Mouse (Mus musculus): ENCODE results near the gene 4930550C14Rik. TPM values are rescaled to one million over a fixed set of nuclear protein-coding genes. Genes with fewer than 3 reads are reported as not detected.

The 4930550C14Rik gene
- total RNA-seq, 2 experiments from 2014 or later, result 0.11 TPM; not detected in 1

DNA sequence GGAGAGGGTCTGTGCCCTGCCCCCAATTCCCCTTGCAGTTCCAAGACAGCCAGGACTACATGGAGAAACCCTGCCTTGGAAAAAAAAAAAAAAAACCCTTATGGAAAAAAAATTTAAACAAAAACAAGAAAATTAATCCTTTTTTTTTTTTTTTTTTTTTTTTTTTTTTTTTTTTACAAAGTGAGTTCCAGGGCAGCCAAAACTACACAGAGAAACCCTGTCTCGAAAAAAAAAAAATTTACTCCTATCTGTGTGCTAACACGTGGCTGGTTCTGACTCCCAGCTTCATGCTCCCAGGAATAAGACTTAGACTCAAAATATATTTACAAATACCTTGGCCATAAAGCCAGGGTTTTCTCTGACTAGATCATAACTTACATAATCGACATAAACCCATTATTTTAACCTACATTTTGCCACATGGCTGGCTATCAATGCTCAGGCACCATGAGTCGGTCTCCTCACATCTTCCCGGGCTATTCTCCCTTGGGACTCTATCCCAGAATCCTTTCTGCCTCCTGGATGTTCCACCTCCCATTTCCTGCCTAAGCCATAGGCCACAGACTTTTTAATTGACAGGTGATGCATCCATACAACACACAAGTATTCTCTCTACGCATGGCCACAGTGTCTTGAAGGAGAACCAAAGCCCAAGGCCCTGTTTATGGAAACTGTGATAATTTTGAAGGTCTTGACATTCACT, 2.1 kb downstream of the 4930550C14Rik start:
- no peak for DNase-seq (ENCODE audit: low spot score in 2 of 2)

DNA sequence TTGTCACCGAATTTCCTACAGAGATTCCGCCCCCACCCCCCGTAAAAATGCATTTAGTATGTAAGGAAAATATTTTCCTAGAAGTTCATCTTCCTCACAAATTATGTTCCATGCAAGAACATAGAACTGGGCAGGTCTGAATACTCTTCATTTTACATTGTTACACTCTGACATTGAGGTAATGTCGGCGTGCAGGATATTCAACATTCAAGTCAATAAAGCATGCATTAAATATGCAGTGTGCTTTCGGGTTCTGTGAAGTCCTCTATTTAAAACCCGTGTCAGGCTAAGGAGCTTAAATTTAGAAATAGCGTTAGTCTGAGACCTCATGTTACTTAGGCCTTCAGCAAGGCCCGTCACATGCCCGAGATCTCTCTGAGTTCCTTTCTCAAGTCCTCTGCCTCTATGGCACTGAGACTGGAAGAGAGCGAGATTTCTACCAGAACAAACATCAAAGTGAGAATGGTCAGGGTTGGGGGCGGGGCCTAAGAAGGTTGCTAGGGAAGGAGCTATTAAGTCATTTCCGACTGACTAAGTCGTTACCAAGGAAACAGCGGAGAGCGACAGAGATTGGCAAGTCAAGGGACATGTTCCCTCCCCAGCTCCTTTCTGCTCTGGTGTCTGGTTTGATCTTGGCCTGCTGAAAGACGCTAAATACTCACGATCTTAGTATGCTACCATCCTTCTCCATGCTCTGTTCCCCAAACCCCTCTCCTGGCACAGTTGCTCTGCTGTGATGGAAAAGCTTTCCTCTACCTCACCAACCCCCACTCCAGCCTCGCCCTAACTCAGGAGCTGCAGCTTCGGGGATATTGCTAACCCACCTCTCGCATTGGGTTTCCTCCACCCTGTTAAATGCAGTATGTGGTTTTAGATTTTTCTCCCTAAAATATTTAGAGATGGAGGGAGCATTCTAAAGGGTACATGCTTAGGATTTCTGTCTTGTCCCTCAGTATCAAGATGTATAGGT, 2.9 kb downstream of the 4930550C14Rik start:
- DNase-seq (ENCODE audit: low spot score in 2 of 2), result peak; percentile 67 to 76

DNA sequence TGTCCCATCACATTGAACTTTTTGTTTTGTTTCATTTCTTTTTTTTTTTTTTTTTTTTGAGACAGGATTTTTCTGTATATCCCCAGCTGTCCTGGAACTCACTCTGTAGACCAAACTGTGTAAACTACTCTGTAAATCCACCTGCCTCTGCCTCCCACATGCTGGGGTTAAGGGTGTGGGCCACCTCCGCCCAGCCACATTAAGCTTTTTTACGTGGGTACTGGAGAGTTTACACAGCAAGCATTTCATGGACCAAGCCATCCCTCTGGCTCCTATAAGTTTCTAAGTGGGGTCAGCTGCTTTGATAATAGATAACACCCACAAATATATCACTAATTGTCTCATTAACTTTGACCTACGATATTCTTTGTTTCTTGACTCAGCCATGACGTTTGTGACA, 6.4 kb downstream of the 4930550C14Rik start:
- DNase-seq (ENCODE audit: low spot score in 2 of 2), result no peak

DNA sequence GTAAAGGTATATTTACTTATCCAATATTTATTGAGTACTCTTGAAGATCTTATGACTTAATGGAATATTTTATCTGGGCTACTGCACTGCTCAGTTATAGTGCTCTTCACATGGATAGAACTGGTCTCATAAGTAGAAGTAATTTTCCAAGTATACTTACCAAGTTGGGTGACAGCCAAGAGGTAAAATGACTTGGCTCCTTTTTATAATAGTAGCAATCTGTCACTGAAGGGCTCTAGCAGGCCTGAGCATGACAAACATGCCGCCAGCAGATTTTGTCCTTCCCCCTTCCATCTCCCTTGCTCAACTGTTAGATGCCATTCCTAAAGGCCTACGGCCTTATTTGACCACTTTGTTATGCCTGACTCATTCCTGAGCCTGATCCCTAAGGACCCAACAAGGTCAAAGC, 6.8 kb downstream of the 4930550C14Rik start:
- no peak for DNase-seq (ENCODE audit: low spot score in 2 of 2)

DNA sequence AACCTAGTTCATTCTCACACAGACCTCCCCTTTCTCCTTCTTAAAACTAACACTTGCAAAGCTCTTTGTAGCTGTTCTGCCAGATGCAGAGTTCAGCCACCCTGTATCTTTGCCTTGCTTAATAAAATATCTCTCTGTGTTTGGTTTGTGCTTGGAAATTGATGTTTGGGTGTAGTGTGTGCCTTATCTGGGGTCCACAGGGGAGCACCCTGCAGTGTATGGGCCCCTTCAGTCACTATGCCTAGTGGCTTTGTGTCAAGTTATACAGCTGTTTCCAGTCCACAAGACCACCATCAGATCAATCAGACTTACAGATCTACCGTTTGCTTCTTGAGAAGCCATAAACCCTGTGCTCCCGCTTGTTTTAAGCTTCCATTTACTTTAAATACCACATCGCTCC, 7.3 kb downstream of the 4930550C14Rik start:
- DNase-seq (ENCODE audit: low spot score in 2 of 2), result no peak

- no peak for DNase-seq (ENCODE audit: low spot score in 2 of 2)
Measured at GRCm38 (mm10) chr9:53422133-53422896, 20.2 kb downstream of the 4930550C14Rik start.

DNA sequence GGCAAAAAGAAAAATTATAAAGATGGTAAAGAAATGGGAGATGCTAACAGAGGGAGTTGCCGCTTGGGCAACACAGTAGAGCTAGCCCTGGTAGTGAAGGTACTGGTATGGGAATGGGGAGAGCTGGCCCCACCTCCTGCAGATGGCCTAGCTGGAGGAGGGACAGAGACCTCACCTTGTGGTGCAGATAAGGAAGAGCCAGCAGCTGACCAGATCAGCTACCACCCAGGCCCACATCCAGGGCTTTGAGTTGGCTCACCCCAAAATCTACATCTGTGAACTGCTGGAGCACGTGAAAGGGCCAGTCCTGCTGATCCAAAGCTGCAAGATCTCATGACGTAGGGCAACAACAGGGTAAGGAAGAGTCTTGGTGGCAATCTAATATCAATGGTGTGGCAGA, 24.6 kb downstream of the 4930550C14Rik start:
- no peak for DNase-seq (ENCODE audit: low spot score in 2 of 2)

GRCm38 (mm10) chr9:53427638-53428037, 25.5 kb downstream of the 4930550C14Rik start:
- DNase-seq (ENCODE audit: low spot score in 2 of 2), result no peak

- no peak for DNase-seq (ENCODE audit: low spot score in 2 of 2)
Measured at GRCm38 (mm10) chr9:53435830-53436570, 33.9 kb downstream of the 4930550C14Rik start.

DNA sequence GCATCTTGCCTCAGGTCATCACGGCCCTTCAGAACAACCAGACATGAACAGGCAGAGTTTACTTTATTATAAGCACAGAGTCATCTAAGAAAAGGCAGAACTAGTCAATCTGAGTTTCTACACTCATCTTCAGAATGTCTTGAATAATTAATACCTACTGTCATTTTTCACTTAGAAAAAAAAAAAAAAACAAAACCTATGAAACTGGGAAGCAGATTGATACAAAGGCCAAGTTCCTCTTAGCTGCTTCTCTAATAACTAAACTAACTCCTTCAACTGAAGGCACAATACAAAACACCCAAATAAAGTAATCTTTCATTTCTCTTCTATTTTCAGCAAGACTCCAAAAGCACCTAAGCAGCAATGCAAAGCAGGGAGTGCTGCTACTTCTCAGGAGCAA, 48.5 kb downstream of the 4930550C14Rik start:
- DNase-seq (ENCODE audit: low spot score in 2 of 2), result no peak

DNA sequence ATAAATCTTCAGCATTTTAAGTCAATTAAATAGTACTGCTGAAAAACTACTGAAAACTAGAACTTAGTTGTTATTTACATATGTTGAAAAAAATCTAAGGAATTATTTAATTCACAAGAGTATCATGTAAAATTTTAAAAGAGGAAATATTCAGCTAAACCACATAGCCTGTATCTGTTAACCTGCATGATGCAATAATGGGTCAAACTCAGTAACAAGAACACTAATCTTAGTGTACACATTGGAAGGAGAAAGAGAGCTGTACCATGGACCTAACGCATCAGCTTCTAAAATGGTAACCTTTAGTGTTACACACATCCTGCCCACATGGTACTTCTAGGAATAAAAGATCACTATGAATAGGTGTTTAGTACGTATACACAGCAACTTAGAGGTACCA, 49.9 kb downstream of the 4930550C14Rik start:
- DNase-seq (ENCODE audit: low spot score in 2 of 2), result no peak

- DNase-seq (ENCODE audit: low spot score in 2 of 2), result no peak
Measured at GRCm38 (mm10) chr9:53472806-53473518, 70.8 kb downstream of the 4930550C14Rik start.

Small RNAs within 50 kb of the gene (microRNA-seq; reads per million reads assigned to microRNA genes)
- 0 reads per million in 2 experiments for gene Mir130c

Other genes starting within 250 kb of the 4930550C14Rik start
- 10 to 100 TPM; 21.9 to 22.5 TPM for gene Ddx10, start 154.3 kb upstream of the 4930550C14Rik start, total RNA-seq (2021)
- gene Exph5, start 100.7 kb upstream of the 4930550C14Rik start, total RNA-seq (2021), result 1 to 10 TPM; 1.7 to 2.1 TPM
- 1 to 10 TPM; 6.7 to 7.6 TPM for gene Kdelc2, start 18.3 kb upstream of the 4930550C14Rik start, total RNA-seq (2021)
- 10 to 100 TPM; 24.2 to 27.5 TPM for gene Atm, start 134.4 kb downstream of the 4930550C14Rik start, total RNA-seq (2021)
- 10 to 100 TPM; 14.3 to 16.3 TPM for gene Npat, start 134.7 kb downstream of the 4930550C14Rik start, total RNA-seq (2021)
- 100 to 1,000 TPM; 138 to 139 TPM for gene Acat1, start 208.1 kb downstream of the 4930550C14Rik start, total RNA-seq (2021)

All from layer of hippocampus, postnatal 10 days (tissue).